Mouse (Mus musculus) megakaryocyte-erythroid progenitor cell, adult 5-6 weeks (primary cell): Measurements from ENCODE around the gene Cdiptos. TPM values are rescaled to one million over a fixed set of nuclear protein-coding genes. Genes with fewer than 3 reads are reported as not detected.

ENCODE experiments used
- ATAC-seq: replicated peaks from 2 replicates; pipeline ENCODE4 v1.8.0; 2016; ENCODE audit warnings: mild to moderate bottlenecking, inconsistent platforms; ENCODE audit not compliant: severe bottlenecking, poor library complexity, low FRiP score, low TSS enrichment
- total RNA-seq, 2 experiments: library from RNA; stranded (forward) in 1 of 2; stranded (reverse) in 1 of 2; fragments of 200-1000, 215-1000 nt in 1 of 2; fragments of >200 nt in 1 of 2; fragmentation: Nextera tagmentation in 1 of 2; gene quantifications; 2 replicates each; pipeline ENCODE4 v1.2.3; 2014 to 2017

Gene Cdiptos
- total RNA-seq (2014; fragmentation: Nextera tagmentation) (not detected in 2 replicates), total RNA-seq (2017) (0.23 TPM in 1 of 2 replicates, not detected in the other)

DNA sequence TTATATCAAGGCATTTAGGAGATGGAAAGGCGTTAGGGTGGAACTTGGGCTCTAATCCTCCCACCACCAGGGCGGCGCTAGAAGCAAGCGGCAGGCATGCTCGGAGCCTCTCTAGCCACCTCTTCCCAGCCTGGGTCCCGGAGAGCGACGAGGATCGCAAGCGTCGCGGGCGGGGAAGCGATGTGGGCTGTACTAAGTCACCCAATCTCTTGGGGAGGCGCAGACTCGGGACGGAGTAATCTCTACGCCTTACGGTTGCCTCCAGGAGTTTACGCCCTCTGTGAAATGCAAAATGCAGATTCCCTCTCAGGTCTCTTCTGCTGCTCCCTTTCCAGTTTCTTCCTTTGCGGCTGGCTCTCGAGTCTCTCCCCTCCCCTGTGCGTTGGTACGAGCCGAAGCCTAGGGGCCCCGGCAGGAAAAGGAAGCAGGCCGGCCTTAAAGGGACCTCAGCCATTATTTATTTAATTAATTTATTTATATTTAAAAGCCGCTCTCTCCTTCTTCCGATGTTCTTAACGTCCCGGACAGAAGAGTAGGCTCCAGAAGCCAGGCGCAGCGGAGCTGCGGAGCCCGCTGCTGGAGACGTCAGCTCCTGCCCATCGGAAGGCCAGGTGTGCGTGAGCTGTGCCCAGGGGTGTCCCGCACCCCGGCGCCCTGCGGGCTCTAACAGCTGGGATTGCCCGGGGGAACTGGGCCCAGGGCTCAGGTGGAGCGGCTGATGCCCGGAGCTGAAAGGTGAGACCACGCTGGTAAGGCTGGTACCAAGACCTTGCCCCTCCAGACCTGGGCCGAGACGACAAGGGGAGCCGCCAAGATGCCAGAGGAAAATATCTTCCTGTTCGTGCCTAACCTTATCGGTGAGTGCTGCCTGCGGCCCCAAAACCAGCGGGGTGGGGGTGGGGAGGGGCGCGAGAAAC lies at the start of gene Cdiptos:
TSS of gene Cdiptos (minus strand) at position 149 of the 917 bp plus-strand sequence.
- peak; percentile 95 for ATAC-seq

DNA sequence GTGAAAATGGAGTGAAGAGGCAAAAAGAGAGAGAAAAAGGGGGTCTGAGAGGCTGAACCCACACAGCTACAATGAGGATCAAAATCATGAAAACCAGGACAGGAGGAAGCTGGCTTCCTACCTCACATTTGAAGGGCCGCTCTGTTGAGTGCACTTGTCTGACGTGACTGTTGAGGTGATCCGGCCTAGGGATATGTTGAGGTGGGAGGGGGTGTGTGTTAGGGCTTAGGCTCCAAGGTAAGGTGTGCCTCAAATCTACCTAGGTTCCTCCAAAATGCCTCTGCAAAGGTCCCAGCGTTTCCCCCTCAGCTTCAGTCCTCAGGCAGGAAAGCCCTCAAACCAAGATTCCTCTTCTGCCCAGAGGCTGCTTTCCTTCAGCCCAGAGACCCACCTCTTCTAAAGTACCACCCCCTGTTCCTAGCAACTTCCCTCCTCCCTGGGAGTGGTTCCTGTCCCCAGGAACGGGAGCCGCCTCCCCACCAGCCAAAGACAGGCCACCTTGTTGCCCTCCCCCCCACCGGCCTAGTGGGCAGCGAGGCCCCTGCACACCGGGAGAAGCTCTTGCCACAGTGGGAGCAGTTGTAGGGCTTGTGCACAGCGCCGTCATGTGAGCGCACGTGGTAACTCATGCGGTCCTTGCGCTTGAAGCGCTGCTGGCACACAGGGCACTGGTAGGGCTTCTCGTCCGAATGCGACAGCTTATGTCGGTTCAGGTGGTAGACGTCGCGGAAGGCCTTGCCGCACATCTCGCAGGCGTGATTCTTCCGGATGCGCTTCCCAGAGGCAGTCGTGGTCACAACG lies 49.1 kb upstream of the Cdiptos start:
- ATAC-seq: peak; percentile 22

DNA sequence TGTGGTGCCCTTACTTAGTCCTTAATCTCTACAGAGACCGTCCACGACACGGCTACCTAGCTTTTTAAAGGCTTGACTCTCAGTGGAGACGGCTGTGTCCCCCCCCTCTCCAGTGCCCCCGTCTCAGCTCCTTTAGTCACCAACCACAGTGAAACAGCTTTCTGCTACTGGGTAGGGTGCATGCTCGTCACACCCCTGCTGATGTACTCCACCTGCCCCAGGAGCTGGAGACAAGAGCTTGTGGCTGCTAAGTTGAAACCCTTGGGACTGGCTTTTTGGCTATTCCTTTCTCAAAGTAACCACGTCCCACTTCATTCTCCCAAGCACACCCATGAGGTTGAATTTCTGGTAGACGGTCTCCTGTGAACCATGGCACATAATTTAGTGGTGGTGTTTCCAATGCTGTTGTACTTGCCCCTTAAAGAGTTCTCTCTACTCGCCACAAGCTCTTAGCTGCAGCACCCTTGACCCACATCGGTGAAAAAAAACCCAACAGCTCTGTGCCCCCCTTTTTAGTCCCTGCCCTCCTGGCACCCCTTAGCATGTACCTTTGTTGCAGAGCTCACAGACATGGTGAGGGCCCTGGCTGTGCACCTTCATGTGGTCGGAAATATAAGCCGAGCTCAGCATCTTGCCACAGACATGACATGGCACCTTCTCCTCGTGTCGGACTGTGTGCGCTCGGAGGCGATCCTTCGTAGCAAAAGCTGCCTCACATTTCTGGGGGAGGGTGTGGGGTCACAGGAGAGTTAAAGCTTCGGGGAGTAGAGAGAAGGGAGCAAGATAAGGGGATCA lies 48.2 kb upstream of the Cdiptos start:
- ATAC-seq: no peak

DNA sequence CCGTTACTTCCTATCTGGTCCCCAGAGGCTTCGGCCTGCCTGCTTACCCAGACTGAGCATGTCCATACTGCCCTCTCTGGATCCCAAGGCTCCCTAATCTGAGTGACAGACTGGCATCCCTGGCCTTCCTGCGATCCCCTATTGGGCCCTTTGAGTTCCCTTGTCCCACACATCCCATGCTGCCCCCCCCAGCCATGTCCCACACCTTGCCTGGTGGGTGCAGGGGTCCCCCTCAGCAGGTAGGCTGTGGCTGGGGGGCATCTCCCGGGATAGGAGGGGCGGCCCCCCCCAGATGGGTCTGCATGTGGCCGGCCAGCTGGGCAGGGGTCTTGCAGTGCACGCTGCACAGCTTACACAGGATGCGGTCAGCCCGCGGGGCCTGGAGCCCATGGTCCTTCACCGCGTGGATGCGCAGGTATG lies 47.4 kb upstream of the Cdiptos start:
- no peak for ATAC-seq

DNA sequence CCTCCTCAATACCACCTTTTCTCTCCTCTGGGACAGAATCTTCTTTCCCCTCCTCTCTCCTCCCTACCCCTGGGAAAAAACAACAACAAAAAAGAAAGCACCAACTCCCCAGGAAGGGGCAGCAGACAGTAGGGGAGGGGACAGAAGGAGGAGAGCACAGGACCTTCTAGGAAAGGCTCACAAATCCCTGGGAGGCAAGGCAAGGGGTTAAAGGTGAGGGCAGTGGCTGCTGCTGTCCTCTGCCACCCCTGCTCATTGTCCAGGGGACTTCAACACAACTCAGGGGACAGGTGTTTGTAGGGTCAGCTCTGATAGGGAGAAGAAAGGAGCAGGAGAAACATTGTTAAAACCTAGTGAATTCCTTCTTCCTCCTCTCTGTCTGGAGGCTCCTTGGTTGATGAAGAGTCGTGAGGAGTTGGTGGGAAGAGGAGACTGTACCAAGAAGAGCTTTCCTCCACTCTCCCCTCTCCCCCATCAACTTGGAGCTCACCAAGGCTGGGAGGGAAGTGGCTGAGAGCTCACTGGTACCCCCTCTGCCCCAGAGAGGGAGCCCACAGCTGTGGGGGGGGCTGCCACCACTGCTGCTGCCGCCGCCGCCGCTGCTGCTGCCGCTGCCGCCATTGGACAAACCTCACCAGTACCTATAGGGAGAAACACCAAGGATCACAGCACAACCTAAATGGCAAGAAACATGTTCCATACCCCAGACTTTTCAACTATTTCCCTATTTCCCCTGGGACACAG lies 46.8 kb upstream of the Cdiptos start:
- ATAC-seq: no peak

DNA sequence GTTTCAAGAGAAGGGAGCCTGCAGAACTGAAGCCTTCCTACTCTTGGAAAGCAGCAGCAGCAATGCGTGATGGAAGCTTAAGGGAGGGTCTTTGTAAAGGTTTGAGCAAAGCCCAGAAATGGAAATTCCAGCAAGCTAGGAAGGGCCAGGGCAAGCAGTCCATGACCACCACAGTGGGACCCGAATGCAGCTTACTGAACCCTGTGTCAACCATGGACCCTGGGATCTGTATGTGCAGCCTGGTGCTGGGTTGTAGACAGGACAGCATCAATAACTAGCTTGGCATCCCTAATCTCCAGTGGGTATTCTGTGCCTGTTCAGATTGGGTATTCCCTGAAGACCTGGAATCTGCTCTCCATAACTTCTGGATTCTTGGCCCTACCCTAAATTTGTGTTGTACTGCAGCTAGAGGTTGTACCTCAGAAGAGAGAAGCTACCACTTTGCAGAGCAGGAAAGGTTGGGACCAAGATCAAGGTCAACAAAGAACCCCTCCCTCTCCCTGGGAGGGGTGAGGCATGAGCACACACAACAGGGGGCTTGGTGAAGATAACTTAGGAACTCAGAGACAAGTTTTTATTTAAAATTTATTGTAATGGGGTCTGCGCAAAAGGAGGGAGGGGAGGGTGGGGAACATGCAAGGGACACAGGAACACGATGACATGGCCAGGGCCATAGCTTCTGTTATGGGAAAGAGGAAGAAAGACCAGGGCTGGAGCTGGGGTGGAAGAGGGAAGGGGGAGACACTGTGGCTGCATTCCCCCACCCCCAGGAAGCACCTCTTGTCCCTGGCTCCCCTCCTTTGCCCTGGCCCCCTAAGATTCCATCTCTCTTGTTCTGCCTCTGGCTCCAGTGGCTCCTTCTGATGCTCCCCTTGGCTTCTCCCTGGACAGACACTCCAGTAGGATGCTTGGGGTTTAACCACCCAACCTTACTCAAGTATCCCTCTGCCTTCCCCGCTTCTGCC lies 45.9 kb upstream of the Cdiptos start:
- ATAC-seq: no peak

DNA sequence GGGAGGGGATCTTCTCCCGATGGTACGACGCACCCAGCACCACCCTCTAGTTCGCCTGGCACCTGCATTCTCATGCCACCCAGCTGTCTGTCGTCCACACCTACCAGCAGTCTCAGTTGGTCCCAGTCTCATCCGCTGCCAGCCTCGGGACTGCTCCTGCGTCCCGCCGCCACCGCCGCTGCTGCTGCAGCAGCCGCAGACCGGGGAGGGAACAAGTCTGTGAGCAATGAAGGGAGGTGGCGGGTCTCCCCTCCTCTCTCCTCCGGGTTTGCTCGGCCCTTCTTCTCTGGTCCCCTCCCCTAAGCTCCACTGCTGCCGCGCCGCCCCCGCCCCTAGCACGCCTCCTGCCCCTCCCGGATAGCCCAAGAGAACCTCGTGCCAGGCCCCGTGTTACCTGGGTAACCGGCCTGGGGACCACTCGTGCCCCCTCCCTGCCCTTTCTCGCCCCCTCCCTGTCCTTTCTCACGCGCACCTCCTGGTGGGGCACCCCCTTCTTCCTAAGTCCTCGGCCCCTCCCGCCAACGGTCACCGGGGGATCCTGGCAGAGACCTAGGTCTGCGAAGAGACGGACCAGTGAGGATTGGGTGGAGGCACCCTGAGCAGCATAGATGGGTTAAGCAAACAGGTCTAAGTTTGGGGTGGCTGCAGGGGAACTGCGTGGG lies 45.1 kb upstream of the Cdiptos start, which contains the start of the genes Gm42742 and Prrt2:
TSS of gene Gm42742 (minus strand) at position 197 of the 662 bp plus-strand sequence.
TSS of gene Prrt2 (minus strand) at position 311 of the 662 bp plus-strand sequence.
- ATAC-seq: no peak

DNA sequence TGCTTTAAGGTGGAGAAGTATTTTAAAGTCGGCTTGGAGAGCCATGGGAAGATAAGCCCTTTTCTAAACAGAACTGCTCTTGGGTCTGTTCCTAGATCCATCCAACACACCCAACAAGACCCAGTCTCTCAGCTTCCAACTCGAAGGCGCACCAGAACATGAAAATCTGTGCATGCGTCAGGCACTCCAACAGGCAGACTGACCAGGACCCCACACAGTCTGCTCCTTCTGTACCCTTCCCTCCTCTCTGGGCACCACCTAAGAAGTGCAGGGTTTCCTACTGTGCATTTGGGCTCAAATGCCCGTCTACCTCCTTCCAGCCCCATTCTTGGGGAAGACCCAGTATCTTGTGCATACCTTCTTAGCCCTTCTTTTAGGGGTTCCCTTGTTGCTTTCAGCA lies 44.6 kb upstream of the Cdiptos start:
- ATAC-seq: no peak

DNA sequence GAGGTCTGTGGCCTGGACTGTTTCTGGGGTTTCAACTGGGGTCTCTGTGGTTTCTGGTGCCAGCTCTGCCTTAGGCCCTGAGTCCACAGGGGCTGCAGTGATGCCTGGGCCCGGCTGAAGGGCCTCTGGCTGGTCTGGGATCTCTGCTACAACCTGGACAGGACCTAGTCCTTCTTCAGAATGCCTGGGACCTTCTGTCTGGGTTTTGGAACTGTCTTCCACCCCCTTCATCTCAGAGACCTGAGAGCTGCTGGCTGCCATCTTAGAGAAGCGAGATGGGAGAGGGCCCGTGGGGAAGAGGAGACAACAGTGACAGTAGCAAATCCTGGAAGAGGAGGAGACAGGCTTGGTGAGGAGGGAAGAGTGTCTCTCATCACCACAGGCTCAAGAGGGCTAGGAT lies 44.1 kb upstream of the Cdiptos start:
- no peak for ATAC-seq

DNA sequence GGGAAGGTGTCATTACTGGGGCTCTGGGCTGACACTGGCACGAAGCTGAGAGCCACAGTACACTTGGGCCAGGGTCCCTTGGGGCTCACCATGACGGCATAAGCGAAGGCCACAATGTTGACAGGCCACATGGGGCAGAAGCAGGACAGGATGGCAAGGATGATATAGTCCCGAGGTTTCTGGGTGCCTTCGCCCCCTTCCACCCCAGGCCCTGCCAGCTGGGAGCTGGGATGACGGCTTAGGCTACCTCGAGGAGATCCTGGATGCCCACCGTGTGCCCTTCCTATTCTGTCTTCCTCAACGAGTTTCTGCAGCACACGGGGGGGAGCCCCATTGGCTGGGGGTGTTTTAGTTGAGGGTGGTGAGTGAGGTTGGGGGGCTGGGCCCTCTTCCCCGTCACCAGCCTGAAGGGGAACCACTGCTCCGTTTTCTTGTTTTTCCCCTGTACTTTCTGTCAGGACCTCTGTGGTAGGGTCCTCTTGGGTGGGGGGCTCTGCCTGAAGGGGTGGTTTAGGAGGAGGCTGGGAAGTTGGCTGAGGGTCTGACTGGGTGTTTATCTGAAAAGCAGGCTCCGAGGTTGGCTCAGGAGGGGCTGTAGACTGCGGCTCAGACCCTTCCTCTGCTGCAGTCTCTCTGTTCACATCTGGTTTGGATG lies 43.5 kb upstream of the Cdiptos start:
- no peak for ATAC-seq

DNA sequence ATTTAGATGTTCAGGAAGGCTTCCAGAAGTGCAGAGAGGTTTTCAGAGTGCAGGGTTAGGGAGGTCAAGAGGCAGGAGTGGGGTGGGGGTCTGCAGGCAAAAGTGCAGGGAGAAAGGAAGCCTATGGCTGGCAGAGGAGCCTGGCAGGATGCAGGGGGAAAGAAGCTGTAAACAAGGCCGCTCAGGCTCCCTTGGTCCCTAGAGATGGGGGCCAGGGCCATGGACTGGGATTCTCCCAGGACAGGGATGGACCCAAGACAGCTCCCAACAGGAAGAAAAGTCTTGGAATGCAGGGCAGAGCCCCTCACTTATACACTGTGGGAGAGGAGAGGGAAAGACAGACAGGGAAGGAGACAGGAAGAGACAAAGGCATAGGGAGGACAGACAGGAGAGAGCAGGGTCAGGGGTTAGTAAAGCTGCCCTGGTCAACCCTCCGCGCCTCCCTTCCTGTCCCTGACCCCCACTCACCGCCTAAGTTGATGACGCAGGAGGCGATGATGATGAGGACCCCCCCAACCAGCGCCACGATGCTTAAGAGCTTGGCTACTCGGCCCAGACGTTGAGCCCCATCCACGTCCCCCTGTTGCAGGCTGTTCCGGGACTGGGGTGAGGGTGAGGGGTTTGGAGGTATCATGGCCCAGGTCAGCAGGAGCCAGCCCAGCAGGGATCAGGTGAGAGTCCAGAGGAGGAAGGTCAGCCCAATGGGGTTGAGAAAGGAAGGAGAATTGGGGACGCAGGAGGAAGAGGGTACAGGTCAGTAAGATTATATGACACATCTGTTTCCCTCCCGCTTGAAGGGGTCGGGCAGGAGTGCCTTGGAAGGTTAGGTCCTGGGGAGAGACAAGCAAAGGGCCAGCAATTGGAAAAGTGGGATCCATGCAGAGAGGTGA lies 42.8 kb upstream of the Cdiptos start:
- no peak for ATAC-seq

DNA sequence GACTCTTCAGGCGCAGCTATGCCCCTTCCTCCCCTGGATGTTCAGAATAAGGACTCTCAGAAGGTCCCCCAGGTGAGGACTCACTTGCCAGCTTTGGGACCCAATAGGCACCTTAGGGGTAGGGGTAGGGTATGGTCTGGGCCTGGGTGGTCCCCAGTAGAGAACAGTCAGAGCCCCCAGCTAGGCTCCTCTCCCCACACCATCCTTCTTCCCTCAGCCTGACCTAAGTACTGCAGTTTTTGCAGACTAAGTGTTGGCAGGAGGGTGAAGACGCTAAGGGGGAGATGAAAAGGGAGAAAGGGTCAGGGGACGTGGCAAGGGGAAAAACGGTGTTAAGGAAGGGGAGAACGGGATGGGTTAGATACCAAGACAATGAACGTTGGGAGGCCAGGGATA lies 42.0 kb upstream of the Cdiptos start:
- ATAC-seq: no peak

DNA sequence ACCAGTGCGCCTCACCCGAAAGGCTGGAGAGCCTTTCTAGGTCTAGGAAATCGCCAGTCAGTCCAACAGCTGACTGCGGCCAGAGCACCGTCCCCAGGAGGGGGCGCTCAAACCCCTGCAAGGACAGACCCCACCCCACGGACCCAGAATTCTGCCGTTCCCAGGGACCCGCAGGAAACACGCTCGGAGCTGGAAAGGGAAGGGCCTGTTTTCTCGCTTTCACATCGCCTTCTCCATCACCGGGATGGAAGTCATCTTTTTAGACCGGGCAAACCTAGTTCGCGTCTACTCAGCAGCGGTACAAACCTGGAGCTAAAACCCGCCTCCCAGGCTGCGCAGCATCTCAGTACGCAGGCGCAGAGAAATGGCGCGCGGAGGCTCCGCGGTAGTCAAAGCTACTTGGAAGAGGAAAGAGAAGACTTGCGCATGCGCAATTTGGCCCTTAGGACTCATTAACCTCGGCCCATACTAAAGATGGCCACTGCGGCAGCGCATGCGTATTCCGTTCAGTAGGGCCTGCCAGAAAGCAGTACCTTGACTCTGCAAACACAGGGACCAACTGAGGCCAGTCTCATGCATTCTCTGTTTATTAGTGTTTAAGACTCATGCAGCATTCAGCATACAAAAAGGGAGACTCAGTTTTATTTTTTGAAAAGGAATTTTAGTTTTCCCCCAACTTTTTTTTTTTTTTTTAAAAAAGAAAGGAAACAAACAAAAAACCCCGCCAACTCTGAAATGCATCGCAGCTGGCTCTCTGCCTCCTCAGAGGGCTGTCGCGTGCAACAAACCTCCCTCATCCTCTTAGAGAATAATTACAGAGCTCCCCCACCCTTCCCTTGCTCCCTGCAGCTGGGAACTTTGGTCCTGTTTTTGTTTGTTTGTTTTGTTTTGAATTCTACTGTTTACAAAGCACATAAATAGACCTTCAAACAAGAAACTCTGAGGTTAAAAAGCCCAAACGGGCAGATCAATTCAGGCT lies 41.4 kb upstream of the Cdiptos start, which contains the start of gene Pagr1a:
TSS of gene Pagr1a (minus strand) at position 382 of the 979 bp plus-strand sequence.
- peak; percentile 60 for ATAC-seq

DNA sequence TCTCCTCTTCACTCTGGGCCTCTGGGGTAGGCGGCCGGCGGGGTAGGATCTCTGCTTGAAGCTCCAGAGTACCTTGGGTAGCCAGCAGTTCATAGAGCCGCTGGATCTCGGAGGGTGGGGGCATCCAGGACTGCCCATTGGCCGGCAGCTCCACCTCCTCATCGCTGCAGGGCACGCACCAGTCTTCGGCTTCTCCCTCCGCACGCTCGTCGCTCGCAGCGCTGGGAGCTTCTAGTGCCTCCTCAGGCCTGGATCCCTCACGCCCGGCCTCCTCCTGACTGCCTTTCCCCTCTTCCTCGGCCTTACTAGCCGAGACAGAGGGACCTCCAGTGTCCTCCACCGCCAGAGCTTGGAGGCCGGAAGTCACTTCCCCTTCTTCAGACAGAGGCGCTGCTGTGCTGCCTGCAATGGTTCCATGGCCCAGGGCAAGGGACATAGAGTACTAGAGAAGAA lies 40.6 kb upstream of the Cdiptos start:
- ATAC-seq: peak; percentile 36

DNA sequence TGATC lies 40.4 kb upstream of the Cdiptos start, which contains the start of gene Pagr1b:
TSS of gene Pagr1b (minus strand) at position 4 of the 5 bp plus-strand sequence.
- ATAC-seq: no peak
